Mouse (Mus musculus) cerebellum, adult 2 months (tissue): ENCODE results near the gene Agbl2.

Experiments used
- CTCF ChIP-seq: fragments of 200-500 bp; IDR thresholded peaks from 2 replicates; pipeline ENCODE4 v1.5.1; 2011; ENCODE audit warnings: low read depth, mild to moderate bottlenecking, control low read depth, low read length, moderate library complexity, borderline replicate concordance; ENCODE audit not compliant: insufficient read depth
- POLR2A ChIP-seq: fragments of 200-500 bp; IDR thresholded peaks from 2 replicates; pipeline ENCODE4 v1.6.1; 2011; ENCODE audit warnings: low read length, control low read depth, borderline replicate concordance; ENCODE audit not compliant: insufficient read depth

DNA sequence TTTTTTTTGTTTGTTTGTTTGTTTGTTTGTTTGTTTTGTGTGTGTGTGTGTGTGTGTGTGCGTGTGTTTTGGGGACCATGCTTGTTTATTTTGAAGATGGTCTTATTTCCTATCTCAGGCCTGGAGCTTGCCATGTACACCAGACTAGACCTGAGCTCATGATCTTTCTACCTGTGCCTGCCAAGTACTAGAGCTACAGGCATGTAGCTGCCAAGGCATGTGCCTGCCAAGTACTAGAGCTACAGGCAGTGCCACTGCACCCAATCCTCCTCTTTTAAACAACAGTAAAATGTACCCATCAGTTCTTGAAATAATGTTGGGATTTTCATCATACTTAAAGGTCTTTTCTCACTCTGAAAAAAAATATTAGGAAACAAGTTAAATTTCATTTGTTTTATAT lies 91.5 kb downstream of the Agbl2 start:
- TF ChIP-seq CTCF (no peak), POLR2A (no peak)
